Mouse (Mus musculus) heart, postnatal 36 days (tissue): ENCODE measurements at regions not wholly inside any gene's neighbourhood (a gene's known extent, or its start where the extent isn't known, plus 50 kb on each side); places are given as distances from the start of the nearest gene placed in this dataset.

ENCODE experiments used
- DNase-seq, 2 experiments: peaks; one replicate each; pipeline ENCODE4 v3.0.0; 2021 to 2022
- intact Hi-C: fragments of 180-260 bp; cut with DNase I; formaldehyde crosslinking; loops from one replicate; pipeline ENCODE4 v1.15.1; 2025

DNA sequence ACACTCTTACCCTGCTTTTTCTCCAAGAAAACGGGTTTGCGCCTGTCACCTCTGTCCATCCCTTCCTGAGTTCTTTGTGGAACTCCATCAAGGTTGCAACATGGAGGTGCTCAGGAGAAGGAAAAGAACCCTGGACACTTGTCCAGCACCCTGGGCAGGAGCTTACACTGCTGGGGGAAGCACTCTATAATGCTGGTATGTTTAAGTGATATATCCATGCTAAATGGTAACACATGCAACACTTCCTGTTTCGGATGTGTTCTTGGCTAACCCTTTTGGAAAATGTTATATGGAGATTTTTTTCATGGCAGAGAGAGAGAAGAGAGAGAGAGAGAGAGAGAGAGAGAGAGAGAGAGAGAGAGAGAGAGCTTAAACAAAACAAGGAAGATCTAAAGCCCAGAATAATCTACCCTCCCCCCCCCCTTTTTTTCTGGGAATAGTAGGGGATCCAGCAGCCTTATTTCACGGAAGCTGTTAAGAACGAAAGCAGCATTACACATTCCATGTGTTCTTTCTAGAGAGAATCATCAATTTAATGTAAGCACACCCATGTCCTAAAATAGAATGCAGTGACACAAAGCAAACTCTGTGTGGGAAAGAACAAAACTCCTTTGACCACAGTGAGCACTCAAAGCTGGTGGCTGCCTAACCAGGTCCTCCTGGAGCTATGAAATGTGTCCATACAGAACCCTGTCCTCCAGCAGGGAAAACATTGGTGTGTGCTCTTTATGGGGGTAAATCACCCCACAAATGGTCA lies 272.6 kb downstream of the Pten start:
- intact Hi-C loops, result no loop called here
- DNase-seq, result no peak

DNA sequence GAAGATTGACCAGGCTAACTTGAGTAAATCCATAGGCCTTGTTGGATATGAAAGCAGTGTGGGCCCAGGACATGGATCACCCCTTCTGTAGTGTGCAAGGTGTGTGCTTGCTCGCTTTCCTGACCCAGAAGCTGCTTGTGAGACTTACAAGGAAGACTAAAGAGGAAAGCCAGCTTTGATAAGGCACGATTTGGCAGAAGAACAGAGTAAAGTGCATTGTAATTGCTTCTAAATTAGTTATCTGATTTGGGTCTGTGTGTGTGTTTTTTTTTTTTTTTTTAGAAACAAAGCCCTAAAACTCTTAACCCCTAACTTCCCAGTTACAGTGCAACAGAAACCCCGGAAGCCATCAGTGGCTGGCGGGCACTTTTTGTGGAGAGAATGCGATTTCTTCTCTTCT lies 283.2 kb downstream of the Pten start:
- intact Hi-C loops, result no loop called here
- no peak for DNase-seq

DNA sequence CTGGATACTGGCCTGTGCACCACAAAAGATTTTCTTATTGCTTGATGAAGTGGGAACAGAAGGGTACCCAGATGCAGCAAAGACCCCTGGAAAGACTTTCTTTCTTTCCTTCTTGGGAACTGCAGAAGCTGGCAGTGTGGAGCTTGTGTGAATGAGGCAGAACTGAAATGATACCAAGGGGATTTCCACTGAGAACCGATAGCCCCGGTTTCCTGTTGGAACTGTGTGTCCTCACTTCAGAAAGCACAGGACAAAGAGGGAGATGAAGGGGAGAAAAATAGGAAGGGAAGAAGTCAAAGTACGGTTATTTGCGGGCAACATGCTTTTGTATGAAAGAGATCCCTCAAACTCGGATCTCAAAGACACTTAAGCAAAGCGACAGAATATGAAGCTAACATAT lies 283.7 kb downstream of the Pten start:
- DNase-seq, result no peak
- intact Hi-C loops, result no loop called here

DNA sequence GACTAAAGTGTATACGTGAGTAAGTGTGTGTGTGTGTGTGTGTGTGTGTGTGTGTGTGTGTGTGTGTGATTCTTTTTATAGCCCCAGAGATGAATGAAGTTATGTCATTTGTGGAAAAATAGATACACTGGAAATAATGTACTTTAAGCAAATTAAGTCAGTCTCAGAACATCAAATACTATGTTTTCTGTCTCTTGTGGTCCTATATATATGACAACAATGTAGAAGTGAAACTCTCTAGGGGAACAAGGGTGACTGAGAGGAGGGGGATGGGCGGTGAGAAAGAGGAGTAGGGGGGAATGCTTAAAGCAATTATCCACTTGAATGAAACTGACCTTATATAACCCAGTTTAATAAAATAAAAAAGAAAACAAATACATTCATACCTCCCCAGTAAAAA lies 285.5 kb downstream of the Pten start:
- intact Hi-C loops, result no loop called here
- DNase-seq, result no peak

DNA sequence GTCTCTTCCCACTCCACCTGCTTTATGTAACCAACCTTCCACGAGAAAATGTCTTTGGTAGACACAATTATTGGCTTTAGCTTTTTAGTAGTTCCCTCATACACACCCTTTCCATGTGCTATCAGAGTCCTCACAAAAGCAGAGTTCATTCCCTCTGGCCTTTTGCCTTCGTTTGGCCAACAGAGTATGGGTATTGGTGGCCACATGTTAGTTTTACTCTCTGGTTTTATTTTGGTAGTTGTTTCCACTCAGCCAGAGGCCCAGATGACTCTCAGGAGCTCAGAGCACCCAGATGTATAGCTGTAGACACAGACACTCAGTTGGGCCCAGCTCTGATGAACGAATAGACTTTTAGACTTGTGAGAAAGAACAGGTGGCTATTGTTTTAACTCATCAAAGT lies 286.4 kb downstream of the Pten start:
- intact Hi-C loops, result no loop called here
- DNase-seq, result no peak

DNA sequence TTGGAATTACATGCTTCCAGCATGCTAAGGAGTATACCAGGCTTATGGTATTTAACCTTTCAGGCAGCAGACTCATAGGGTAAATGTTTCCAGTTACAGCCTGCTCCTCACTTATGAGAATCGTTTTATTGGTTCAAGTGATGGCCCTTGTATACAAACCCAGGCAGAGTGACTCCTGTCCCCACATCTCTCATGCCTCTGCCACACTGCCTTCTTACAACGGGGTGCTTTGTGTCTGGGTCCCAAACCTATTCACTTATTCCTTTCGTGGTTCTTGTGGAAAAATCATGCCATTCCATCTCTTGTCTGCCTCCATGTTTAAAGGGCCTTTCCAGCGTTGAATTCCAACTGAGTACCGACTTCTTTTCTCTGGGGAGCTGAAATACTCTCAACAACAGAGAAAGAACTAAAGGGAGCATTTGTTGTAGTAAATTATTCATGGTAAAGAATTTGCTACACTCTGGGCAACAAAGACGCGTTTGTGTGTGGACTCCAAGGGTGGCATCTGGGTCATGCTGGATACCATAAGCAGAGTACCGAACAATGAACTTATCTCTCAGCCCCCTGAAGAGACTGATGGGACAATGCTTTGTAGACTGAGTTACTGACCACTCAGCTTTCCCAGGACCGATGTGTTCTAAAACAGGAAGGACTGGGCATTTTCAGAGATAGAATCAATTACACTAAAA lies 291.6 kb downstream of the Pten start:
- intact Hi-C loops, result no loop called here
- DNase-seq, result no peak

DNA sequence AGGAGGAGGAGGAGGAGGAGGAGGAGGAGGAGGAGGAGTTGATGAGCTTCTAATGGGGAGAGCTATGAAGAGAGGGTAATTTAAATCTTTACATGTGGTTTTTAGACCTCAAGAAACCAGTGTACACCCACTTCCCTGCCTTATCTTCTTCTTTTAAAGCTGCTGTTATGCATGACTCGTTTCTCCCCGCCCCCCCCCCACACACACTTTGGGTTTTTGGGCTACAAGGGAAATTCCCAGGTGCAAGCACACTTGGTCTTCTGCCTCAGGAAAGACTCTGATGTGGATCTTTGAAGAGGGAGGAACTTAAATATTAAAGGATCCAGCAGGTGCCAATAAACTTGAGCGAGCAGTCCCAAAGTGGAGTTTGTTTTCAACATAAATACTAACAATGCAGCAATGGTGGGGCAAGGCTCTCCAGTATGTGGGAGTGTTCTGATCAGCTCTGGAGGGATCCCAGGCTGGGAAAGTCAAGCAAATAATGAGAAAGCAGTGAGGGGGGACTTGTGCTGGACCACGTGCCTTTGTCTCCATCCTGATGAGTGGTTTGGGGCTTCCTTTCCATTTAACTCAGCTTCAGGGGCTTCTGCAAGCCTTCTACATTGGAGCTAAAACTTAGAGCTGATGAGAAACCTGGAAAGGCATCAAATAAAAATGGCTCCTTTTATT lies 296.0 kb downstream of the Pten start:
- intact Hi-C loops, result no loop called here
- DNase-seq, result no peak

DNA sequence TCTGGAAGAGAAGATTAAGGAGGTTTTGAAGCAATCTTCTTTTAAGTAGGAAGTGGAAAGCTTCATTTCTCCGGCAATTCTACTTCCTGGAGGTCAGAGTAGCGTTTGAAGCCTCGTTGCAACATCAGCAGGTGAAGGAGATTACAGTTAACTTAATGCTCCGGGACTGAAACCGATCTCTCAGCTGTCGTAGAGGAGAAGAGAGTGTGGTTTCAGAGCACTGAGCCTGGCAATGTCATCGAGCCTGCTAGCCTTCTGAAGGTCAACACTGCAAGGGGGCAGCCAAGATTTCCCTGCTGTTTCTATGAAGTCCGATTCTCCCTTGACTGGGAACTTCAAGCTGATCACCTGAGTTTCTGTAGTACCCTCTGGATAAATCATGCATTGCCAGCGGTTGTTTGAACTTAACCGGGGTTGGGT lies 299.1 kb downstream of the Pten start:
- intact Hi-C loops, result no loop called here
- no peak for DNase-seq

DNA sequence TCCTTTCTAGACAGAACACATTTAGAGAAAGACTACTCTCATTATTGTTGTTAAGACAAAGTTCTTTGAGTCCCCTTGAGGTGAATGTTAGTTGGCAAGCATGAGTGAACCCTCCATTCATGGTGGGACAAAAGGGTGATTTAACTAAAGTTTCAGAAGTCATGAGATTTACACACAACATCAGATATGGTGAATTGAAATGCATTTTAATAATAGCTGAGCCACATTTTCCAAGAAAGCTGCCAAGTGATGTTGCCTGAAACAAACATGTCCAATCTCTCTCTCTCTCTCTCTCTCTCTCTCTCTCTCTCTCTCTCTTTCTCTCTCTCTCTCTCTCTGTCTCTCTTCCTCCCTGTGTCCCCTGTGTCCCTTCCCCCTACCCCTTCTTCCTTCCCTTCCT lies 303.7 kb downstream of the Pten start:
- intact Hi-C loops, result no loop called here
- no peak for DNase-seq

DNA sequence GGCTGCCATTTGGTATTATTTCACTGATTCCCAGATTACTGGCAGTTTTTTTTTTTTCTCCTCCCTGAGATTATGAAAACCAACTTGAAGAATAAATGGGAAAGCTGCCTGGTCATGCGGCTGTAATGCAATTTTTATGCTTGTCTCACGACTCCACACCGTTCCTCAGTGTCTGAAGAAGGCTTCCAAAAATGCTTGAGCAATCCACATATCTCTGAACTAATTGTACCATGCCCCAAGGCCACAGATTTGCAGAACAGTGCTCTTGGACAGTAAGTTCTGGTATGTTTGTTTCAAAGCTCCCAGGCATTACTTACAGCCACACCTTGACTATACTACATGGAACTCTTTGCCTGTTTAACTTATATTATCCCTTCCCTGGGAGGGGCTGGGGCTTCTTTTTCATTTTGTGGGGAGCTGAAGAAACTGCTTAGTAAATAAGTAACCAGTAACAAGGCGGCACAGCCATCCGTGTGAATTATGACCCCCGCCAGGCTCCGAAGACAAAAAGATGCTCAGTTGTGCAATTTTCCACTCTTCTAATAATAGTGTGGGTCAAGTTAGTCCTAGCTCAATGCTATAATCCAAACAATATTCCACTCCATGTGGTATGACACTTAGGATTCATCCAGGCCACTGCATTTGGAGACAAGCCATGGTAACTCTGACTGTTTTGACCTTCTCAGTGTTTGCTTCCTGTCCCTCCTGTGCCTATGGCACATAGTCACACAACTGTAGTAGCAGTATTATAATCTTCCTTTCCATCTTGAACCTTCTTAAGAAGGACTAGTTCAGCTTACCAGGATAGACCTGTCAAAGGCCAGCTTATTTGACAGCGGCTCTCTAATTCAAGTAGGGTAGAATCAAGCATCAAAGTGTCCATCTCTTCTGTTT lies 305.1 kb downstream of the Pten start:
- intact Hi-C loops, result no loop called here
- DNase-seq, result no peak

DNA sequence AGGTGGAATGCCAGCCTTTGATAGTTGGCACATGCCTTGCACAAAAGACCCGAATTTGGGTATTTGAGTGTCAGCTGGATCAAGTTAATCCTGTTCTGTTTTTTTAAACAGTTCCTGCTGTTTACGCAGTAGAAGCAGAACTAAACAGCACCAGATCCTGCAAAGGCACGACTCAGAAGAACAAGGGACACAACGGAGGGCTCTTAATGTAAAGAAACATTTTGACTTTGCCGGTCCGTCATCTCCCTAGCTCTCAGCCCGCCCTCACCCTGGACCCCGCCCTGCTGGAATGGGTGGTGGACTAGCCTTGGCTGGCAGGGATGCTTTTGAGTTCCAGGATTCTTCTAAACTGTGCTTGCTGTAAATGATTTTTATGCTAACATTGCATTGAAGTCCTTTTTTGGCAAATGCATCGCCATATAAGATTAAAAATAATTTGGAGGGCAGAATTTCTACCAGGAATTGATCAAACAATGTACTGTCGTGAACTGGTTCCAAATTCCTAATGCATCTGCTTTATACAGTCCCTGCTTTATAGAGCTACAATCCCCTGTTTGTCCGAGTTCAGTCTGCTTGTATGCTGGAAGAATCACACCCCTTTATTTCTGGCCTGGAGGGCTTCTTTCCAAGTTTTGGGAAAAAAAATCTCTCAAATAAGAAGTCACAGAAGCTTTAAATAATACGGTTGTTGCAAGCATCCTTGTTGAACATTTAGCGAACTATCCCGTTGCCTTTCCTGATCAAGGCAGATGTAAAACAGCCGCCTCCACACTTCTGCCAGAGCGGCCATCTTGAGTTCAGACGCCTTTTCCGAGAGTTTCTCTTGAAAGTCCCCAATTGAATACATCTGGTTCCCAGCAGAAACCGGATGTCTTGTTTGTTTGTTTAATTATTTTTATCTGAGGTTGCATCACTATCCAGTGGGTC lies 308.2 kb downstream of the Pten start:
- no peak for DNase-seq
- intact Hi-C loops, result no loop called here

DNA sequence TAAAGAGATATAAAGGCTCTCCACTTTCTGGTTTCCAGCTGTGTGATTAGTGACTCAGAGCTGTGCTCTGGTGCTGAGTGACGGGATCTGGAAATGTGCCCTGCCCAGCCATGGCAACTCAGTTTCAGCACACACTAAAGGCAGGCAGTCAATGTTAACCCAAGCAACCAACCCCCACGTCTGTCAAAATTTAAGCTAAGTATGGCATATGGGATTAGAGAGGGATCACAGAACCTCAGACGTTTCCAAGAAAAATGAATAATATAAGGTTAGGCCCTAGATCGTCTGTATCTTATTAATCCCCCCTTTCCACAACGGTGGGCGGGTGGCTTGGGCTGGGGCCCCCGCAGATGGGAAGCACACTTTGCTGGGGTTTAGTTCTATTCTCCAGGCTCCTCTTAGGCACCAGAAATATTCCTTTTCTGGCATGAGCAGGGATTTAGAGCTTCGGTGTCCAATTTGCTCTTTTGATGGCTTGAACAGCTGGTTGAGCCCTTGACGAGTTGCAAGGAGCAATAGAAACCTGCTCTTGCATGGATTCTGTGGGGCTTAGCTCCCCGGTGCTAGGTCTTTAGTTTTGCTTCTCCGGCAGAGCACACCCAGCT lies 311.2 kb downstream of the Pten start:
- intact Hi-C loops, result no loop called here
- DNase-seq, result no peak

DNA sequence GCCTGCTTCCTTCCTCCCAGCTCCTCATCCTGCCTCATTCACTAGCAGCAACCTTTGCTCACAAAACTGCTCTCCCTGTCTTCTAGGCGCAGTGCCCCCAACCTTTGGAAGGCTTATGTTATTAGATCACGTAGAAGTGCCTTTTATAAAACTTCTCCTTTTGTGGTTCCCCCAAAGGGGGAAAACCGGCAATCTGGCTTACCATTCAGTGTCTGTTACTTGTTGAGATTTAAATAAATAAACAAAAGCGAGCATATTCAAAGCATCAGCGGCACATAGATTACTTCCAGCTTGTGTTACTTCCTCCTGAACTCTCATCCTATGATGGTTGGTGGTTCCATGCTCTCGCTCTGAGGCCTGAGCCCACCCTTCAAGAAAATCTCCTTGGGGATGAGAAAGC lies 312.5 kb downstream of the Pten start:
- intact Hi-C loops, result no loop called here
- DNase-seq, result no peak

DNA sequence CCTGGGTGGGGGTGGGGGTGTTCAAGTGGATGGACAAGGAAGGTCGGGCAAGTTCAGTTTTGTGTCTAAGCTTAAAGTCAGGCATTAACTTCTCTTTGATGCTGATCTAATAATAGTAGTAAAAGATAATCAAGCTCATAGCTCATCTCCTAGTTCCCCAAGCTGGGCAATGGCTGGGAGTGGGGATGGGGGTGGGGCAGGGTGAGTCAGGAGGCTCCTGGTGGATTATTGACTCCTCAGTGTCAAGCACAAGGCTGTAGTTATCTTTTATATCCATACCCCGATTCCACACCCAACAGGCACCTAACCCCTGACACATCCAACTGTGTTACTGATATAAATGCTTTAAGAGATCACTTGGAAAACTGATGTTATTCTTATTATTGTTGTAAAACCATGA lies 315.0 kb downstream of the Pten start:
- intact Hi-C loops, result no loop called here
- DNase-seq, result no peak

DNA sequence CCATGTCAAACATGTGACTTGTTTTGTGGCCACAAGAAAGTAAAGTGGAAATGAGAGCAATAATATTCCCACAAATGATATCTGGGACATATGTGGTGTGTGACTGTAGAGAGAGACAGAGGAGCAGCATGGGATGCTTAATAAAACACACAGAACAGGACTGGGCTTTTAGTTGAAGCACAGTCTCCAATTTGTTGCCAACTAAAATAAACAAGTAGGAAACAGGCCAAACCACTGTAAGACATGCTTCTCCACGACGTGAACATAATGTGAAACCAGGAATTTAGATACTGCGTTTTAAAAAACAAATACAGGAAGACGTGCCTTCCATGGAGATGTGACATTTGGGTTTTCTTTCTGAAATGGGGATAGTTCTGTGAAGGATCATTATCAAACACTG lies 317.2 kb downstream of the Rnls start:
- intact Hi-C loops, result loop anchor here (5.0 kb wide), 1 partner anchor 37 kb away; no protein-coding TSS in a partner anchor

DNA sequence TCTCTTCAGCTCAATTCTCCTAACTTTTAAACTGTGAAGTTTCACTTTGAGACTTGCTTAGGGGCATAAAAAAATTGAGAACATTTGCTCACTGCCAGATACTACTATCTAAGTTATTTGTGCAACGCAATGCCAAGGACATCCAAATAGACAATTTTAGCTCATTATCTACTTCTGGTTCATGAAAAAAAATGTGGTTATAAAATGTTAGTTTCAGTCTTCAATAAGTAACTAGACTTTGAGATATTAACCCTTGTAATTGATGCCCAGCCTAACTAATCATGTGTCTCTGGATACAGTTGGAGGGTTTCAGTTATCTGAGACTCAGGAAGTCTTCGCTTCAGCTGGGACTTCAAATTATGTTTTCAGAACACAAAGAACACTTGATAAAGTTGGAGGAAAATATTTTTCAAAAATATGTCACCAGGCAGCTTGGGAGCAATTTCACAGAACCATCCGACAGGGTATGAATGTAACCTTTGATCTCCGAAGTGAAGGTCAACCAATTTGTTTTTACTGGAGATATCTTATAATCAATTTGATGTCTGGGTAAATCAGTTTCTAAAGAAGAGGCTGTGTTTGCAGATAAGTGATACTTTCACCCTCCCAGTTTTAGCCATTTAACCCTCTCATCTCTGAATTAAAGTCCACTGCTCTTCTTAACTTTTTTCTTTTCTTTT lies 313.3 kb downstream of the Rnls start:
- intact Hi-C loops, result loop anchor here (5.0 kb wide), 1 partner anchor 33 kb away; no protein-coding TSS in a partner anchor
- DNase-seq, result no peak

More for the DNA sequence above, 317.2 kb downstream of the Rnls start:
- no peak for DNase-seq

DNA sequence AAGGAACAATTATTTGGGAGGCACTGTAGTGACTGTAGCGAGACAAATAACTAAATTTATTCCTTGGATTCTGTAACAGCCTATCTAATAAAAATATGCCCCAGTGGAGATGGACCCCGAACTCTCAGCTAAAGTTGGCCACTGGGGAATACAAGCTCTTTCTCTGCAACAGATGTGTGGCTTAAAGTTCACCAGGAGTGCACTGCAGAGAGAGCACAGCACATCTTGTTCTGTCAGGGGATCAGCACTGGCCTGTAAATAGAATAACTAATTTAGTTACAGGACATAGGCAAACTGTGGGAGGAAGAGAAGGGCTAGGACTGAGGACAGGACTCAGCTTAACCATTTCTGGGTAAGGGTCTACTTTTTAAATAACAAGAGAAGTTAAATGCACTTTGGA lies 312.1 kb downstream of the Rnls start:
- intact Hi-C loops, result loop anchor here (5.0 to 10.0 kb wide), 2 partner anchors 32 to 325 kb away; partner anchors contain the start of gene Pten
- peak; percentile 15 to 31 for DNase-seq

DNA sequence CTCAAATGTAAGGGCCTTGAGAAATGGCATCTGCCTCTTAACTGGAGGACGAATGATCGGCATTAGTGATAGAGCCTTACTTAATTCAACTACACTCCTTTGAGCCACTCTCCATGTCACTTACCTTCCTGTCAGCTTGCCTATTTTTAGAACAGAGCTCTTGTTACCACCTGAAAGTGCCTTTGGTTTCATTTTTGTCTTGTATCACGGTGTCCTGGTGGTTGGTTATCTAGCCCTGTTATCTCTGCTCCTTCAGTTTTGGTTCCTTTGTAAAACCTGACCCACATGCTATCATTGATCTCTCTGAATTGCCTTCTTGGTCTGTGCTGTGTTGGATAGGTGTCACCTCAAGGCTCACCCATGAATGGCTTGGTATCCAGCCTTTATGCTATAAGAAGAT lies 310.6 kb downstream of the Rnls start:
- intact Hi-C loops, result loop anchor here (10.0 kb wide), 1 partner anchor 327 kb away; the partner anchor contains the start of gene Pten
- DNase-seq, result no peak
